Mouse (Mus musculus): ENCODE data around the gene Qrich2.
"Not testable (repeated sequence)": the region's sequence is repeated elsewhere in the genome, so short reads cannot be mapped to it uniquely, and the experiment has no call there.

Qrich2 gene

DNA sequence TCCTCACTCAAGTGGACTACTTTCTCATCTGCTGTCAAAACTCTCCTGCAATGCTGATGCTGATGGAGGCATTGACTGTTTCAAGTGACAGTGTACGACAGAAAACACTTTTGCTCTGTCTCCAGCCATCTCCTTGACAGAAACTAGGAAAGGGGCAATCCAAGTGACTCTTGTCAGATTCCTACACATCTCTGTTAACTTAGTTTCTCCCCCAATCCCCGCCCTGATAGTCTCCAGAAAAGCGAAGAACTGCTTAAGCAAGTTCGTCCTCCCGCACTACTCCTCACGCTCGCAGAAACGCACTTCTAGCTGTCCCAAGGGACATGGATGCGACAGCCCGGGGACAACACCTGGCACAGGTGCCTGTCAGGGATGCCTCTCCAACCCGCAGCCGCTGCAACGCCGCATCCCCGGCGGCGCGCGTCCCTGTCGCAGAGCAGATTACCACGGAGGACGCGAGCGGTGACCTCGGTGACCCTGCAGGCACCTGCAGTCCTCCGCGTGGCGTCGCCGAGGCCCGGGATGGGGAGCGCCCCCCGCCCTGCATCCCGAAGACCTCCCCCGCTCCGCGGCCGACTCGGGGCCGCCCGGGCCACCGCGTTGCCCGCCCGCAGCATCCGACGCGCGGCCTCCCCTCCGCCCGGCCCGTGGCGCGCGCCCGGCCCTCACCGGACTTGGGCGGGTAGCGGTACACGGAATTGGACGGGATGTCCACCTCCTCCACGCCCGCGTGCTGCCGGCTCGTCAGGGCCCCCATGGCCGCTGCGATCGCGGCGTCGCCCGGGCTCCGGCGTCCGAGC, 53.8 kb downstream of the Qrich2 start:
- no peak for DNase-seq (ENCODE audit: low spot score)

DNA sequence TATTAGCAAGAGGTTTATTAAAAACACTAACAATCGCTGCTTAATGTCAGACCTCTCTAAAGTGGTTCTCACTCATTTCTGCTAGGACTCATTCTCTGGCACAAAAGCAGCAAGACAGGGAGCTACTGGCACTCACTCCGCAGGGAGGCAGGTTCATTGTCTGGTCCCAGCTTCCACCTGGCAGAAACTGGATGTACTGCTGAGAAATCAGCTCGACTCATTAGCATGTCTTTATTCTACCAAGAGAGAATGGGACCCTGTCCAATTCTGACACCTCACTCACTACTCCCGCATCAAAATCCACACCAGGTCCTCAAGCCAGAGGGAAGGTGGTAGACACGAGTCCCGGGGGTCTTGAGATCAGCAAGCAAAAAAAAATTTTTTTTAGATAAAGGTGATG, 54.5 kb downstream of the Qrich2 start:
- no peak for DNase-seq (ENCODE audit: low spot score)

DNA sequence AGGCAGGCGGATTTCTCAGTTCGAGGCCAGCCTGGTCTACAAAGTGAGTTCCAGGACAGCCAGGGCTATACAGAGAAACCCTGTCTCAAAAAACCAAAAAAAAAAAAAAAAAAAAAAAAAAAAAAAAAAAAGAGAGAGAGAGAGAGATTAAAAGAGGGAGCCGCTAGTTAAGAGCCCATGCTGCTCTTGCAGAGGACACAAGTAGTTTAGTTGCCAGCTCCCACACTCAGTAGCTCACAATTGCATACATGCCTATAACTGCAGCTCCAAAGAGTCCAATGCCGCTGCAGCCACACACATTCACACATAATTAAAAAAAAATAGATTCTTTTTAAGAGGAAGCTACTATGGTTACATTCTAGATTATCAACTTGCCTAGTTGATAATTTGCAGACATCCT, 55.6 kb downstream of the Qrich2 start:
- not testable (repeated sequence) for DNase-seq (ENCODE audit: low spot score)

DNA sequence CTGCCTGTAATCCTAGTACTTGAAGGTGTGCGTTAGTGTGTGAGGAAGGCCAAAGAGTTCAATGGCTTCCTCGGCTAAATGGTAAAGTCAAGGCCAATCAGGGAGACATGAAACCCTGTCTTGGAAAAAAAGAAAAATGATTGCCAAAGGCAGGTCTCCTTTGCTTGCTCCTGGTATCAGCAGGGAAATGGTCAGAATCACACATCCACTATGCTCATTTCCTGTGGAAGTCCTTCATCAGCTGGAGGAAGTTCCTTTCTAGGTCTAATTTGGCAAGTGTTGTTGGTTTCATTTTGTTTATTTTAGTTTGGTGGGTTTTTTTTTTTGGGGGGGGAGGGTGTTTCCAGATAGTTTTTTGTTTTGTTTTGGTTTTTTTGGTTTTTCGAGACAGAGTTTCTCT, 57.0 kb downstream of the Qrich2 start:
- no peak for DNase-seq (ENCODE audit: low spot score)

DNA sequence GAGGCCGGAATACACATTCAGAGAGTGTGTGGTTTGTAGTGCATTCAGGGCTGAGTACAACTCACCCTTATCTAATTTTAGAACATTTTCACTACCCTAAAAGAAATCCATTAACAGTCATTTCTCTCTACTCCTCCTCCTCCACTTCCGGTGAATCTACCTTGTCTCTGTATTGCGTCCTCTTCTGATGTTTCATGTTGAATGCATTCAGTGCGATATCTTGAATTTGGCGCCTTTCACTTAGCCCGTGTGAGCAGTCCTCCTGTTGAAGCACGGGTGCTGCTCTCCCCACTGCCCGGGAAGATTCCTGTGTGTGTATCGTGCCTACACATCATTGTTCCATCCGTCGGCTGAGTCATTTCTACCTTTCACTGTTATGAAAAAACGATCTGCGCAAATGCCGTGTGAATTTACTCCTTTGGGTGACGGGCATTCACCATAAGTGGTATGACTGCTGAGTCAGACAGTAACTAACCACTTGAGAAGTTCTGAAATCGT, 59.8 kb downstream of the Qrich2 start:
- DNase-seq (ENCODE audit: low spot score), result no peak

DNA sequence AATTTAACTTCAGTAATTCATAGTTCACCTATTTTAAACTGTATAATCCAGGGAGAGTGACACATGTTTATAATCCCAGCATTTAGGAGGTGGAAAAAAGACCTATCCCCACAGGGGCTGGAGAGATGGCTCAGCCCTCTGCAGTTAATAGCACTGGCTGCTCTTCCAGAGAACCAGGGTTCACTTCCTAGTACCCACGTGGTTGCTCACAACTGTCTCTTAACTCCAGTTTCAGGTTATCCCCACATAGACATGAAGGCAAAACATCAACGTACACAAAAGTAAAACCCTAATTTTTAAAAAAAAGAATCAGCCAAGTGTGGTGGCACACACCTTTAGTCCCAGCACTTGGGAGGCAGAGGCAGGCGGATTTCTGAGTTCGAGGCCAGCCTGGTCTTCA, 60.4 kb downstream of the Qrich2 start:
- DNase-seq (ENCODE audit: low spot score), result no peak

DNA sequence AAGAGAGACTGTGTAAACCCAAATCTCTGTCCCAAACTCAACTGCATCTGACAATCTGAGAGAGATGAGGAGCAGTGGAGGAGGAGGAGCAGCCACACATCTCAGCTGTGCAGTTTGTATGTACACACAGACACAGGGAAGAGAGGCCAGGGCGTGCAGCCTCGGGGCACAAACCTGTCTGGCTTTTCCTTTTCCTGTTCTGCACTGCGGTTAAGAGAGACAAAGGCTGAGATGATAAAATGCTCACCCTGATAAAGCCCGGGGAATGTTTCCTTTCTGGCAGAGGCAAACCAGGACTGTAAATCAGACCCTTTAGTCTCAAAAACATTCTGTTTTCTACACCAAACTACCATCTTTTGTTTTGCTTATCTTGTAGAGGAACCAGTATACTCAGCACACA, 65.5 kb downstream of the Qrich2 start:
- DNase-seq (ENCODE audit: low spot score), result no peak

DNA sequence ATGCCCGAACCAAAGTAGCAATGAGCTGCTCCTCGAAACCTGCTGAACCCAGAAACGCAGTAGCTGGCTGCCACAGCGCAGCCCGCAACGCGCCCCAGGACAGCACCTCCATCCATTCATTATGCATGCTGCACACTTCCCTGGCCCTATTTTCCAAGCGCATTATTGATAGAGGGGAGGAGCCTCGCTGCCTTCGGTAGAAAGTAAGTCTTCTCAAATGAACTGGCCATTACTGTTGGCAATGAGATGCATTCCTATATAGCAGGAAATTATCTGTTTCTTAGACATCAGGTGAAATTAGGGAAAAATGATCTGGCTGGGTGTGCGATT, 67.7 kb downstream of the Qrich2 start:
- no peak for DNase-seq (ENCODE audit: low spot score)

DNA sequence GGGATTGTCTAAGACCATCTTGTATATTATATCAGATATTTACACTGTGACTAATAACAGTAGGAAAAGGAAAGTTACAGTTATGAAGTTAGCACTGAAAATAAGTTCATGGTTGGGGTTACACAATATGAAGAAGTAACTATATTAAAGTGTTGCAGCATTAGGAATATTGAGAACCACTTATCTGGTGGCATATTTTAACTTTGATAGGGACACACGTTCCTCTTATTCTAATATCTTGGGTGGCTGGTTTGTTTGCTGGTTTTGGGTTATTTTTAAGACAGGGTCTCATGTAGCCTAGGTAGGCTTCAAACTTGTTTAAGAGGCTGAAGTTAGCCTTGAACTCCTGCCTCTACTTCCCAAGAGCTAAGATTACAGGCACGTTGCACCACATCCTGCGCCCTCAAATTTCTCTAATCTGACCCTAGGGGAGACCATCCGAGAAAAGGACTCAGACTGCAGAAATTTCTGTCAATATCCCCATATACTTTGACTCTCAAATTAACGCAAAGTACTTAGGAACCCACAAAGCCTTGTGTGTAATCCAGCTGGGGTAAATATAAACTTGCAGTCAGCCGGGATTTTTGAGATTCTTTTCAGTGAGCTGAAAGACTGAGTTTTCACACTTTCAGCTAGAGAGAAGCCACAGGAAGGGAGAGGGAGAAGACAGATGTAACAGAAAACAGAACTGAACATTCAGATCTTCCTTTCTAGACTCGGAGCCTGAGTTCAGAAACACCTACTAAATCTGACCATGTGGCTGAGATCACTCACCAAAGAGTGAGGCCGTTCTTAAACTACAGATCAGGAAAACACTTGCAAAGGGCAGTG, 68.3 kb downstream of the Qrich2 start:
- DNase-seq (ENCODE audit: low spot score), result no peak

DNA sequence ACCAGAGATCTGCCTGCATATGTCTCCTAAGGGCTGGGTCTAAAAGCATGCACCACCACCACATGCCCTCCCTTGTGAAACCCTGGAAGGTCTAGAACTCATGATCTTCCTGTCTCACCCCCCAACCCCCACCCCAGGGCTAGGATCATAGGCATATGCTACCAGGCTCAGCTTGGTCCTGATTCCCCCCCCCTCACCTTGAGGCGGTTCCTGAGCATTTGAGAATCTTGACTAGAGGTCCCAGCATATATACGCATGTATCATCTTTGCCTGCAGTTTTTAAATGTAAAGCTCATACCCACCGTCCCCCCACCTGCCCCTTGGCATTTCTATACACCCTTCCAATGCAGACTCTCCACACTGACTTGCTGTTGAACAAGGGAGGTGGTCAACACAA, 69.1 kb downstream of the Qrich2 start:
- DNase-seq (ENCODE audit: low spot score), result no peak

DNA sequence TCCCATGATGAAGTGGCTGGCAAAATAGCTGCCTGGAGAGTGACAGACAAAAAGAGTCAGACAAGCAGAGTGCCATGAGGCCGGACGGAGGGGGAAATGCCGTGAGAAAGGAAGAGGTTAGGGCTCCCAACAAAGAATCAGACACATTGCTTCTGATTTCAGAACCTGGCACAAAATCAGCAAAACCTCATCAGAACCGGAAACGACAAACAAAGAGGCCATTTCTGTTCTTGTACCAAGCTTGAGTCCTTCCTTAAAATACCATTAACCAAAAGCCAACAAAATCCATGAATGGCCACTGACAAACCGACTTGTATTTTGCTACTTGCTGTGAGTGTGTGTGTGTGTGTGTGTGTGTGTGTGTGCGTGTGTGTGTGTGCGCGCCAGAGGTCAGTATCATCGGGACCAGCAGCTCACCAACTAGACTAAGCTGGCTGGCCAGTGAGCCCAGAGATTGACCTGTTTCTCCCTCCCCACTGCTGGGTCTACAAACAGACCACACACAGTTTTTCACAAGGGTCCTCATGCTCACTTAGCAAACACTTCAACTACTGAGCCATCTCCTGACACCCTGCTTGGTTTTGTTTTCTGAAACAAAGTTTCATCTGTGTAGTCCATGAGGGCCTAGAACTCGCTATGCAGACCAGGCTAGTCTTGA, 69.6 kb downstream of the Qrich2 start:
- no peak for DNase-seq (ENCODE audit: low spot score)

DNA sequence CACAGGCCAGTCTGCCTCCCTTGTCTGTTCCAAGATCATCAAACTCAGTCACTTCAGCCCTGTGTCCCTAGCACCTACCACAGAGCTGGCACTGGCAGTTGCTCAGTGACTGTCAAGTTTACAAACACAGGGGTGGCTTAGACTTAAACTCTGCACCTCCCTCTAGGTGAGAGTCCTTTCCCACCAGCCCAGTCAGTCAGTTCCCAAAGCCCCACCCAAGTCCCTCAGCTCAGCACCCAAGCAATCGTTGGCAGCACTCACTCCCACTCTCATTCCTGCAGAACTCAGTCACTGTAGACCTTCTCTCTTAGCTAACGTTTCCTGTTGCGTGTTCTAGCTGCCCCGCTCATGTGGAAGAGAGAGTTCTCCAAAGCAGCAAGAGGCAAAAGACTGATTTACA, 71.3 kb downstream of the Qrich2 start:
- DNase-seq (ENCODE audit: low spot score), result no peak
